Mouse (Mus musculus): ENCODE measurements around the gene Fam117b.

The Fam117b gene

GRCm38 (mm10) chr1:59986626-59987025 lies 73.8 kb downstream of the Fam117b start:
- DNase-seq (ENCODE audit: low spot score in 2 of 2) = no peak

GRCm38 (mm10) chr1:59987399-59988040 lies 74.7 kb downstream of the Fam117b start:
- DNase-seq (ENCODE audit: low spot score in 2 of 2) = no peak

DNA sequence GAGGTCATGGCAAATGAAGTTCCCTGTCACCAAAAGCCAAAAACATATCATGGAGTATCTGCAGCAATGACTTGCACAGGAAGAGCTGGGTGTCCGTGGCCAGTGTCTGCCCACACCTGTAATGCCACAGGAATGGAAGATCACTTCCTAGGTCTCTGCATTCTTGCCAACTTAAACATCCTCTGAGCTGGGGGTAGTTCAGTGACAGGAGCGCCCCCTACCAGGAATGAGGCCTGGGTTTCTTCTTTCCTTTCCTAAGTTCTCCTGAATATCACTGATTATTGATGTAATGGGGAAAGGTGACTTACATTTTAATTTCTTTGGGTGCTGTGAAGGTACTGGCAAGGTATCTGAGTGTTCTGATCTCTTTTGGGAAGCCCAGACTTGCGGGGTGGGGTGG lies 82.8 kb downstream of the Fam117b start:
- no peak for DNase-seq (ENCODE audit: low spot score in 2 of 2)

- no peak for DNase-seq (ENCODE audit: low spot score in 2 of 2)
Observed at GRCm38 (mm10) chr1:59997352-59997751, 84.5 kb downstream of the Fam117b start.

DNA sequence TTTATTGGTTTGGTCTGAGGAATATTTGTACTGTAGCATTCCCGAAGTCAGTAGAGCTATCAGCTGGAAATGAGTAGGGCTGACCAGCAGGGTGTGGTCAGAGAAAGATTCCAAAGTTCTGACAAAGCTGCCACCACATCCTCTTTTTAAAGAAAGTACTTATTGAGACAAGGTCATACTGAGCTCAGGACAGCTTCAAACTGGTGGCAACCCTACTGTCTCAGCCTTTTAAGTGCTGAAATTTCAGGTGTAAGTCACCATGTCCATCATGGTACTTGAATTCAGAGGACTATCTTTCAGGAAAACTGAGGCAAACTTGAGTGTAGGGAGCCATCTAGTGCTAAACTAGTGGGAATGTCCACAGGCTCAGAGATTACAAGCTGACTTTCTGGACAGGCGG lies 87.5 kb downstream of the Fam117b start:
- peak; percentile 22 to 28 for DNase-seq (ENCODE audit: low spot score in 2 of 2)

- no peak for DNase-seq (ENCODE audit: low spot score in 2 of 2)
Observed at GRCm38 (mm10) chr1:60007337-60007736, 94.5 kb downstream of the Fam117b start.

DNA sequence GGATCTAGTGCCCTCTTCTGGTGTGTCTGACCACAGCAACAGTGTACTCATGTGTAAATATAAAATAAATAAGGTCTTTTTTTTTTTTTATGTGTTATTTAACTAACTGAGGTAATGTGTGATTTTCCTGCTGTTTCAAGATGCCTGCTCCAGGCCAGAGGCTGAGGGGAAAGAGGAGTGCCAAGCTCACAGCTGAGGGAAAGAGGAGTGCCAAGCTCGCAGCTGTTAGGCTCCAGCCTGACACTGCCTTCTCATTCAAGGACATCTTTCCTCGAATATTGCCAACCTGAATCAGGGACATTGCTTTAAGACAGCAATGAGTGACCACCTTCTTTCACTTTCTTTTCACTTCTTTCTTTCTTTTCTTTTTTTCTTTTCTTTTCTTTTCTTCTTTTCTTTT lies 95.9 kb downstream of the Fam117b start:
- no peak for DNase-seq (ENCODE audit: low spot score in 2 of 2)

DNA sequence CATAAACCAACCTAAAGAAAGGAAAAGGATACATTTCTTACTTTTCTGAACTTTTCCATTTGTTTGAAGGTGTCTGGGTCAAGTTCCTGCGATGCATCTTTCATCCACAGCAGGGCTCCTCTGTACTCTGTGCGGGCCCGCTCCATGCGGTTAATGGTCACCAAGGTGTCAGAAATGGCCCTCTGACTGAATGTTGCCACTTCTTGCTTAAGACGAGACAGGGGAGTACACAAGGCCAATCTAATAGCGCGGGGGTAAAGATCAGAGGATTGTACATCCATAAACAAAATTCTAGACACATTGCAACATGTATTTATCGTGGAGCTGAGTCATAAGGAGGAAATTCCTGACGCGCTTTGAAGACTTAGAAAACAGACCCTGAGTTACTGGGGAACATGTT lies 101.0 kb downstream of the Fam117b start:
- no peak for DNase-seq (ENCODE audit: low spot score in 2 of 2)

- no peak for DNase-seq (ENCODE audit: low spot score in 2 of 2)
Observed at GRCm38 (mm10) chr1:60015511-60015910, 102.7 kb downstream of the Fam117b start.

GRCm38 (mm10) chr1:60016136-60016611 lies 103.4 kb downstream of the Fam117b start:
- DNase-seq (ENCODE audit: low spot score in 2 of 2) = peak; percentile 7 to 41

GRCm38 (mm10) chr1:60017031-60017469 lies 104.2 kb downstream of the Fam117b start:
- DNase-seq (ENCODE audit: low spot score in 2 of 2) = no peak
